Mouse (Mus musculus) thymus, postnatal 36 days (tissue): ENCODE data around the gene Fam120a.
A peak's percentile ranks its signal among the peaks of the same experiment; 100 is the strongest.

Experiments used
- DNase-seq, 2 experiments: peaks; one replicate each; pipeline ENCODE4 v3.0.0; 2022; ENCODE audit warnings: mixed read lengths in 2 of 2

Gene Fam120a

GRCm38 (mm10) chr13:48965559-48966525 is 2.0 kb downstream of the Fam120a start:
- DNase-seq = peak; percentile 67 to 73

GRCm38 (mm10) chr13:48964850-48965249 is 3.0 kb downstream of the Fam120a start:
- no peak for DNase-seq

- no peak for DNase-seq
Observed at GRCm38 (mm10) chr13:48963111-48963510, 4.7 kb downstream of the Fam120a start.

- no peak for DNase-seq
Observed at GRCm38 (mm10) chr13:48962519-48962918, 5.3 kb downstream of the Fam120a start.

- DNase-seq = no peak
Observed at GRCm38 (mm10) chr13:48958608-48959007, 9.2 kb downstream of the Fam120a start.

- peak in 1 of 2 experiments; percentile 33 for DNase-seq
Observed at GRCm38 (mm10) chr13:48954825-48955224, 13.0 kb downstream of the Fam120a start.

GRCm38 (mm10) chr13:48950600-48951241 is 17.1 kb downstream of the Fam120a start:
- DNase-seq = no peak

- no peak for DNase-seq
Observed at GRCm38 (mm10) chr13:48948951-48949350, 18.9 kb downstream of the Fam120a start.

GRCm38 (mm10) chr13:48944571-48944970 is 23.2 kb downstream of the Fam120a start:
- no peak for DNase-seq

GRCm38 (mm10) chr13:48942471-48942870 is 25.3 kb downstream of the Fam120a start:
- no peak for DNase-seq

- no peak for DNase-seq
Observed at GRCm38 (mm10) chr13:48941773-48942172, 26.0 kb downstream of the Fam120a start.

- no peak for DNase-seq
Observed at GRCm38 (mm10) chr13:48934597-48934996, 33.2 kb downstream of the Fam120a start.

- no peak for DNase-seq
Observed at GRCm38 (mm10) chr13:48932692-48933091, 35.1 kb downstream of the Fam120a start.

GRCm38 (mm10) chr13:48931687-48932086 is 36.1 kb downstream of the Fam120a start:
- DNase-seq = no peak

- DNase-seq = no peak
Observed at GRCm38 (mm10) chr13:48931232-48931631, 36.6 kb downstream of the Fam120a start.

GRCm38 (mm10) chr13:48929535-48930110 is 38.2 kb downstream of the Fam120a start:
- peak; percentile 8 to 14 for DNase-seq

- no peak for DNase-seq
Observed at GRCm38 (mm10) chr13:48927609-48928008, 40.2 kb downstream of the Fam120a start.

- DNase-seq = no peak
Observed at GRCm38 (mm10) chr13:48922712-48923111, 45.1 kb downstream of the Fam120a start.

GRCm38 (mm10) chr13:48921256-48921655 is 46.6 kb downstream of the Fam120a start:
- no peak for DNase-seq

- no peak for DNase-seq
Observed at GRCm38 (mm10) chr13:48919756-48920415, 47.9 kb downstream of the Fam120a start.

GRCm38 (mm10) chr13:48917113-48917599 is 50.7 kb downstream of the Fam120a start:
- DNase-seq = no peak

- DNase-seq = no peak
Observed at GRCm38 (mm10) chr13:48913680-48914079, 54.1 kb downstream of the Fam120a start.

GRCm38 (mm10) chr13:48913141-48913540 is 54.7 kb downstream of the Fam120a start:
- DNase-seq = no peak
